Mouse (Mus musculus): ENCODE results near the gene Rpusd3. TPM values are rescaled to one million over a fixed set of nuclear protein-coding genes. Genes with fewer than 3 reads are reported as not detected.

Rpusd3 gene
- total and polyA plus RNA-seq, 2 experiments: 17.2 to 118 TPM

GRCm38 (mm10) chr6:113385160-113385714 lies 33.9 kb downstream of the Rpusd3 start:
- Histone ChIP-seq H3K27ac (replicated peaks; ENCODE audit: insufficient read depth, low read depth, low read length) (no peak overlapping the region), H3K4me3 (ENCODE audit: insufficient read depth, low read depth, low read length) (no peak overlapping the region), H3K79me2 (ENCODE audit: control insufficient read depth, insufficient read depth, low read length) (peaks cover 6% of the 10 kb centered on the region; the same call in 1 of the 2 replicates), H3K27me3 (ENCODE audit: control insufficient read depth, insufficient read depth, low read length) (no peaks in the 10 kb centered on the region), H3K9ac (ENCODE audit: low read depth, low read length) (no peak overlapping the region), H3K36me3 (ENCODE audit: control insufficient read depth, insufficient read depth, low read length) (peaks cover 49% of the 10 kb centered on the region), H3K4me1 (ENCODE audit: control insufficient read depth, insufficient read depth, low read length) (peaks cover 3% of the 10 kb centered on the region; the same call in 1 of the 2 replicates)
- TF ChIP-seq POLR2A (IDR thresholded peaks at IDR 0.05; ENCODE audit: extremely low read depth, insufficient read depth, low read length) (no peak), CTCF (IDR thresholded peaks at IDR 0.05; ENCODE audit: low read depth, low read length) (no peak)
- WGBS: 77% methylated on average over 11 of the region's 11 CpGs
- DNase-seq (ENCODE audit: extremely low read depth, low read depth, low spot score): no peak

GRCm38 (mm10) chr6:113384351-113384927 lies 34.7 kb downstream of the Rpusd3 start:
- no peaks in the 10 kb centered on the region for H3K27me3 ChIP-seq (ENCODE audit: control insufficient read depth, insufficient read depth, low read length)
- H3K27ac ChIP-seq (replicated peaks; ENCODE audit: insufficient read depth, low read depth, low read length): no peak overlapping the region
- H3K36me3 ChIP-seq (ENCODE audit: control insufficient read depth, insufficient read depth, low read length): peaks cover 42% of the 10 kb centered on the region
- 96% methylated on average over 8 of the region's 8 CpGs for WGBS
- H3K9ac ChIP-seq (ENCODE audit: low read depth, low read length): no peak overlapping the region
- peaks cover 7% of the 10 kb centered on the region; the same call in 1 of the 2 replicates for H3K79me2 ChIP-seq (ENCODE audit: control insufficient read depth, insufficient read depth, low read length)
- no peak for DNase-seq (ENCODE audit: extremely low read depth, low read depth, low spot score)
- no peak overlapping the region for H3K4me3 ChIP-seq (ENCODE audit: insufficient read depth, low read depth, low read length)
- no peaks in the 10 kb centered on the region for H3K4me1 ChIP-seq (ENCODE audit: control insufficient read depth, insufficient read depth, low read length)
- no peak for TF ChIP-seq CTCF (IDR thresholded peaks at IDR 0.05; ENCODE audit: low read depth, low read length)
- no peak for TF ChIP-seq POLR2A (IDR thresholded peaks at IDR 0.05; ENCODE audit: extremely low read depth, insufficient read depth, low read length)

- H3K9ac ChIP-seq (ENCODE audit: low read depth, low read length): no peak overlapping the region
- H3K36me3 ChIP-seq (ENCODE audit: control insufficient read depth, insufficient read depth, low read length): peaks cover 24% of the 10 kb centered on the region
- 91% methylated on average over 11 of the region's 11 CpGs for WGBS
Measured at GRCm38 (mm10) chr6:113380480-113380879, 38.7 kb downstream of the Rpusd3 start.

GRCm38 (mm10) chr6:113379246-113379645 lies 39.9 kb downstream of the Rpusd3 start:
- Histone ChIP-seq H3K36me3 (ENCODE audit: control insufficient read depth, insufficient read depth, low read length) (peaks cover 18% of the 10 kb centered on the region), H3K9ac (ENCODE audit: low read depth, low read length) (no peak overlapping the region), H3K27ac (replicated peaks; ENCODE audit: insufficient read depth, low read depth, low read length) (no peak overlapping the region), H3K4me3 (ENCODE audit: insufficient read depth, low read depth, low read length) (peak overlapping the region; percentile 91; the same call in 1 of the 2 replicates), H3K79me2 (ENCODE audit: control insufficient read depth, insufficient read depth, low read length) (peaks cover 20% of the 10 kb centered on the region; the same call in 1 of the 2 replicates), H3K27me3 (ENCODE audit: control insufficient read depth, insufficient read depth, low read length) (no peaks in the 10 kb centered on the region), H3K4me1 (ENCODE audit: control insufficient read depth, insufficient read depth, low read length) (peaks cover 7% of the 10 kb centered on the region)
- 56% methylated on average over 6 of the region's 6 CpGs for WGBS
- no peak for TF ChIP-seq POLR2A (IDR thresholded peaks at IDR 0.05; ENCODE audit: extremely low read depth, insufficient read depth, low read length)
- TF ChIP-seq CTCF (IDR thresholded peaks at IDR 0.05; ENCODE audit: low read depth, low read length): no peak
- DNase-seq (ENCODE audit: extremely low read depth, low read depth, low spot score): no peak

More at GRCm38 (mm10) chr6:113380480-113380879, 38.7 kb downstream of the Rpusd3 start:
- H3K4me3 ChIP-seq (ENCODE audit: insufficient read depth, low read depth, low read length): no peak overlapping the region
- peaks cover 20% of the 10 kb centered on the region; the same call in 1 of the 2 replicates for H3K79me2 ChIP-seq (ENCODE audit: control insufficient read depth, insufficient read depth, low read length)
- peaks cover 7% of the 10 kb centered on the region for H3K4me1 ChIP-seq (ENCODE audit: control insufficient read depth, insufficient read depth, low read length)
- no peak for DNase-seq (ENCODE audit: extremely low read depth, low read depth, low spot score)
- H3K27ac ChIP-seq (replicated peaks; ENCODE audit: insufficient read depth, low read depth, low read length): no peak overlapping the region
- no peaks in the 10 kb centered on the region for H3K27me3 ChIP-seq (ENCODE audit: control insufficient read depth, insufficient read depth, low read length)
- TF ChIP-seq POLR2A (IDR thresholded peaks at IDR 0.05; ENCODE audit: extremely low read depth, insufficient read depth, low read length): no peak
- no peak for TF ChIP-seq CTCF (IDR thresholded peaks at IDR 0.05; ENCODE audit: low read depth, low read length)

- TF ChIP-seq CTCF (IDR thresholded peaks at IDR 0.05; ENCODE audit: low read depth, low read length): no peak
- TF ChIP-seq POLR2A (IDR thresholded peaks at IDR 0.05; ENCODE audit: extremely low read depth, insufficient read depth, low read length): peak; percentile 70; the same call in 1 of the 2 replicates
- H3K36me3 ChIP-seq (ENCODE audit: control insufficient read depth, insufficient read depth, low read length): peaks cover 13% of the 10 kb centered on the region; the same call in 1 of the 2 replicates
- H3K4me1 ChIP-seq (ENCODE audit: control insufficient read depth, insufficient read depth, low read length): peaks cover 7% of the 10 kb centered on the region
- peak within 1 kb of the TSS; percentile 88 for H3K9ac ChIP-seq (ENCODE audit: low read depth, low read length)
- peak; percentile 87 for DNase-seq (ENCODE audit: extremely low read depth, low read depth, low spot score)
- H3K79me2 ChIP-seq (ENCODE audit: control insufficient read depth, insufficient read depth, low read length): peaks cover 20% of the 10 kb centered on the region; the same call in 1 of the 2 replicates
- H3K4me3 ChIP-seq (ENCODE audit: insufficient read depth, low read depth, low read length): peak within 1 kb of the TSS; percentile 91
- peak within 1 kb of the TSS; percentile 97 for H3K27ac ChIP-seq (replicated peaks; ENCODE audit: insufficient read depth, low read depth, low read length)
- under 1% methylated on average over 57 of the region's 61 CpGs for WGBS
- no peaks in the 10 kb centered on the region for H3K27me3 ChIP-seq (ENCODE audit: control insufficient read depth, insufficient read depth, low read length)
Measured at GRCm38 (mm10) chr6:113377496-113378385, 41.4 kb downstream of the Rpusd3 start, which contains the start of the genes Tada3 and Arpc4. Gene Tada3, minus strand, starts transcription at chr6:113377883. Gene Arpc4, plus strand, starts transcription at chr6:113378115.

Data from liver, adult 2 months (tissue).